In genomic region chr15:61446053-61446840, GRCm38 (mm10) we compare ENCODE assay signal across 26 mouse cellular contexts.
DNase-seq lines count a peak whose midpoint lies in the region; ATAC-seq and TF ChIP-seq lines count a peak whose summit lies in the region.
"Had no signal": no experiment of that assay in that cellular context is flagged by ENCODE, and none has a peak within 500 bp of the region (broad histone marks: within the 10 kb centered on the region; RNA-seq: fewer than 3 reads in every experiment).

No protein-coding gene starts in this region.

- no peak for TF ChIP-seq POLR2A in myocyte (IDR thresholded peaks at IDR 0.05; ENCODE audit: insufficient read length, low read depth)

- no peak overlapping the region for H3K9ac ChIP-seq in lung, embryonic 14.5 days
- H3K9ac ChIP-seq: forebrain, embryonic 13.5 days; heart, embryonic 15.5 days; hindbrain, embryonic 12.5 days; limb, embryonic 13.5 days; neural tube, embryonic 13.5 days had no signal

- H3K4me2 ChIP-seq in lung, embryonic 14.5 days = no peak overlapping the region
- no peak overlapping the region for H3K4me2 ChIP-seq in myocyte (ENCODE audit: low read depth)
- H3K4me2 ChIP-seq: forebrain, embryonic 13.5 days; heart, embryonic 15.5 days; hindbrain, embryonic 12.5 days; limb, embryonic 13.5 days; liver, embryonic 11.5 days; neural tube, embryonic 13.5 days had no signal

- intact Hi-C loops in heart, postnatal 36 days (cut with DNase I) = no loop called here

- H3K79me2 ChIP-seq in myocyte (ENCODE audit: control insufficient read depth, insufficient read depth) = no peaks in the 10 kb centered on the region

- no peaks in the 10 kb centered on the region for H3K9me3 ChIP-seq in lung, embryonic 14.5 days (ENCODE audit: low read depth, low read length)
- H3K9me3 ChIP-seq: forebrain, embryonic 13.5 days; heart, embryonic 10.5 days; heart, embryonic 15.5 days; hindbrain, embryonic 12.5 days; limb, embryonic 13.5 days; midbrain, embryonic 10.5 days; neural tube, embryonic 13.5 days had no signal

- peak; percentile 33 to 78 for DNase-seq in adrenal gland, adult (ENCODE audit: inconsistent age in 2 of 2, low spot score in 1 of 2)
- no peak for DNase-seq in adrenal gland, adult 18-20 months (ENCODE audit: low spot score in 2 of 2)
- peak; percentile 46 for DNase-seq in lung, embryonic 14.5 days
- DNase-seq in lung, adult 18-20 months = no peak
- peak; percentile 14 for DNase-seq in adrenal gland, postnatal 36 days
- no peak for DNase-seq in neural tube, embryonic 10.5 days (ENCODE audit: extremely low spot score, low spot score)
- no peak for DNase-seq in heart, postnatal 36 days
- DNase-seq: cerebellum, adult 9-10 months; cerebellum, postnatal 36 days; gastrocnemius, postnatal 10 days; kidney, adult 18-20 months; kidney, postnatal 36 days; lung, adult 2 months; right cerebral cortex, postnatal 4 days had no signal

- H3K36me3 ChIP-seq in lung, embryonic 14.5 days (ENCODE audit: insufficient read depth) = no peaks in the 10 kb centered on the region
- no peaks in the 10 kb centered on the region for H3K36me3 ChIP-seq in myocyte (ENCODE audit: control insufficient read depth, insufficient read depth)
- H3K36me3 ChIP-seq: heart, embryonic 10.5 days; heart, embryonic 15.5 days; hindbrain, embryonic 12.5 days; limb, embryonic 13.5 days; midbrain, embryonic 10.5 days; neural tube, embryonic 13.5 days had no signal

- H3ac ChIP-seq in myocyte (ENCODE audit: control insufficient read depth, insufficient read length) = no peak overlapping the region

- 54% methylated on average over 4 of the region's 4 CpGs for WGBS in lung, embryonic 14.5 days

- peak; percentile 58; the same call in 1 of the 2 replicates for ATAC-seq in lung, embryonic 14.5 days (ENCODE audit: insufficient read depth)
- ATAC-seq: forebrain, embryonic 13.5 days; hindbrain, postnatal 0 days; midbrain, embryonic 16.5 days had no signal

- H3K4me1 ChIP-seq in lung, embryonic 14.5 days (ENCODE audit: insufficient read depth) = no peaks in the 10 kb centered on the region
- H3K4me1 ChIP-seq: forebrain, embryonic 13.5 days; heart, embryonic 10.5 days; heart, embryonic 15.5 days; hindbrain, embryonic 12.5 days had no signal

- TF ChIP-seq CTCF in lung, embryonic 14.5 days (IDR thresholded peaks at IDR 0.05; ENCODE audit: low read depth) = no peak

- H3K27me3 ChIP-seq in lung, embryonic 14.5 days (ENCODE audit: insufficient read depth, low read length) = no peaks in the 10 kb centered on the region
- H3K27me3 ChIP-seq in myocyte (ENCODE audit: control insufficient read depth, insufficient read depth, insufficient read length) = no peaks in the 10 kb centered on the region
- H3K27me3 ChIP-seq: forebrain, embryonic 13.5 days; heart, embryonic 15.5 days; hindbrain, embryonic 12.5 days; limb, embryonic 13.5 days; neural tube, embryonic 13.5 days had no signal

- H3K4me3 ChIP-seq in lung, embryonic 14.5 days (ENCODE audit: low read depth, low read length) = no peak overlapping the region
- no peak overlapping the region for H3K4me3 ChIP-seq in myocyte
- H3K4me3 ChIP-seq: forebrain, embryonic 13.5 days; heart, embryonic 10.5 days; heart, embryonic 15.5 days; hindbrain, embryonic 12.5 days; layer of hippocampus, adult 2 months; limb, embryonic 13.5 days; midbrain, embryonic 10.5 days; neural tube, embryonic 13.5 days had no signal

- no peak overlapping the region for H3K27ac ChIP-seq in lung, embryonic 14.5 days (ENCODE audit: low read depth)
- H3K27ac ChIP-seq: forebrain, embryonic 13.5 days; heart, embryonic 10.5 days; heart, embryonic 15.5 days; hindbrain, embryonic 12.5 days; hindbrain, postnatal 0 days; layer of hippocampus, adult 2 months; limb, embryonic 13.5 days; midbrain, embryonic 10.5 days; neural tube, embryonic 13.5 days had no signal

TF ChIP-seq in myocyte, 11 proteins besides CTCF, POLR2A, EP300 and RAD21:
- TF ChIP-seq CEBPB (IDR thresholded peaks at IDR 0.05; ENCODE audit: insufficient read depth, poor library complexity, severe bottlenecking) (peak; percentile 70; the same call in 1 of the 2 replicates), E2F4 (IDR thresholded peaks at IDR 0.05; ENCODE audit: insufficient read depth) (no peak)

Comparison
In these comparisons a context has a peak if more than half of its experiments do, and no peak if none do; other contexts are left out.
1. DNase-seq: peak in adrenal gland, adult (2 of 2), lung, embryonic 14.5 days (single experiment) and adrenal gland, postnatal 36 days (2 of 2); none in adrenal gland, adult 18-20 months (0 of 2), lung, adult 18-20 months (0 of 2), neural tube, embryonic 10.5 days (single experiment) and heart, postnatal 36 days (0 of 2).